Mouse (Mus musculus) limb, embryonic 14.5 days (tissue): ENCODE results near the gene Mbd3. TPM values are rescaled to one million over a fixed set of nuclear protein-coding genes. Genes with fewer than 3 reads are reported as not detected.

Experiments
- ATAC-seq: fragments of 200-750 bp; cut with Nextera tagmentation; 2 replicates; pipeline ENCODE4 v1.8.0; 2017; ENCODE audit warnings: low read depth, moderate number of reproducible peaks, moderate TSS enrichment; ENCODE audit not compliant: low FRiP score
- DNase-seq: peaks from one replicate; pipeline ENCODE4 v3.0.0-alpha.2; 2015; ENCODE audit warnings: low spot score
- H3K27ac ChIP-seq: fragments of 300-500 bp; sonication (generic); replicated peaks from 2 replicates; pipeline ENCODE4 v1.5.1; 2014; ENCODE audit warnings: low read depth, mild to moderate bottlenecking, low read length, moderate library complexity, mixed read lengths
- H3K27me3 ChIP-seq: fragments of 300-500 bp; sonication (generic); 2 replicates; pipeline ENCODE4 v1.6.1; 2014; ENCODE audit warnings: low read length, mixed read lengths; ENCODE audit not compliant: control insufficient read depth, insufficient read depth
- H3K36me3 ChIP-seq: fragments of 300-500 bp; sonication (generic); 2 replicates; pipeline ENCODE4 v1.6.1; 2014; ENCODE audit warnings: mild to moderate bottlenecking, low read length, moderate library complexity, mixed read lengths; ENCODE audit not compliant: control insufficient read depth, insufficient read depth
- H3K4me1 ChIP-seq: fragments of 300-500 bp; sonication (generic); 2 replicates; pipeline ENCODE4 v1.6.1; 2014; ENCODE audit warnings: antibody characterized with exemption, low read length, mixed read lengths; ENCODE audit not compliant: control insufficient read depth, insufficient read depth
- H3K4me2 ChIP-seq: fragments of 300-500 bp; sonication (generic); replicated peaks from 2 replicates; pipeline ENCODE4 v1.6.1; 2014; ENCODE audit warnings: low read depth, mild to moderate bottlenecking, low read length, moderate library complexity; ENCODE audit not compliant: severe bottlenecking
- H3K4me3 ChIP-seq: fragments of 300-500 bp; sonication (generic); replicated peaks from 2 replicates; pipeline ENCODE4 v1.5.1; 2014; ENCODE audit warnings: low read length
- H3K9ac ChIP-seq: fragments of 300-500 bp; sonication (generic); 2 replicates; pipeline ENCODE4 v1.6.1; 2014; ENCODE audit warnings: mild to moderate bottlenecking, low read depth, low read length, moderate library complexity; ENCODE audit not compliant: severe bottlenecking
- H3K9me3 ChIP-seq: fragments of 300-500 bp; sonication (generic); 2 replicates; pipeline ENCODE4 v1.6.1; 2016; ENCODE audit warnings: low read length; ENCODE audit not compliant: control insufficient read depth
- POLR2A ChIP-seq: fragments of 200-500 bp; IDR thresholded peaks from 2 replicates; pipeline ENCODE4 v1.8.0; 2012; ENCODE audit warnings: inconsistent platforms, mild to moderate bottlenecking, moderate library complexity, borderline replicate concordance; ENCODE audit not compliant: insufficient read depth, insufficient read length; ENCODE audit errors: extremely low read depth
- WGBS: fragments of 180-500 bp; shearing (Covaris S2); extraction: QIAGEN DNeasy Blood & Tissue Kit; methylation state at CpG from one replicate; pipeline ENCODE4 v1.1.7; 2014; 5-methylcytosine and 5-hydroxymethylcytosine counted together
- microRNA-seq: library from miRNA; unstranded; fragments of <30 nt; microRNA quantifications from one replicate; pipeline ENCODE4, GENCODE M21; 2016
- polyA plus RNA-seq, 2 experiments: library from polyadenylated mRNA; depleted of rRNA in 1 of 2; stranded (reverse) in 1 of 2; unstranded in 1 of 2; fragments of >200 nt; fragmentation: Nextera tagmentation in 1 of 2; extraction: Ambion mirVana in 1 of 2; gene quantifications; 2 replicates each; pipeline versions ENCODE4 v1.2.1 to v1.2.3; 2012 to 2014

The Mbd3 gene
- polyA plus RNA-seq, 2 experiments, result 196 to 267 TPM

DNA sequence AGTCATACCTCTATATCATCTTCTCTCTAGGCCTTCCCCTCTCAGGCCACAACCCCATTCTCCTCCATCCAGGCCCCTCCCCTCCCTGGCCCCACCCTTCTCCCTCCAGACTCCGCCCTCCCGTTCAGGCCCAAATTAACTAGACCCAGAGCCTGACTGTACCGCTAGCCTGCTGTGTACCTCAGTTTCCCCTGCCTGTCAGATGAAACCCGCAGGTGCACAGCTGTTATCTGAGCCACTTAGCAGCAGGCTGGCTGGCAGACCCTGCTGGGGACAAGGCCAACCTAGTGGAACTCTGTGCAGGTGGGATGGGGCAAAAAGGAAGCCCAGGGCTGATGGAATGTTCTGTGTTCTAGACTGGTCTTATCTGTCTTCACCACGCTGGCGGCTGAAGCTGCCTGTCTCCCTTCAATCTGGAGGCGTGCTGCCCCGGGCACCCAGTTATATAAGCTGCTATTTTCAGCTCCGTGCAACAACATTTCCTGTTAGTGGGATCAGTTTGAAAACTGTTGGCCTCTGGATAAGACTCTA is 55.2 kb downstream of the Mbd3 start:
- Histone ChIP-seq H3K9me3 (no peaks in the 10 kb centered on the region), H3K4me3 (no peak overlapping the region), H3K4me2 (no peak overlapping the region), H3K27ac (no peak overlapping the region), H3K9ac (no peak overlapping the region), H3K4me1 (peaks cover 26% of the 10 kb centered on the region), H3K36me3 (no peaks in the 10 kb centered on the region), H3K27me3 (peaks cover 90% of the 10 kb centered on the region)
- no peak for DNase-seq
- no peak for ATAC-seq
- TF ChIP-seq POLR2A, result no peak
- WGBS, result 43% methylated on average over 9 of the region's 9 CpGs

DNA sequence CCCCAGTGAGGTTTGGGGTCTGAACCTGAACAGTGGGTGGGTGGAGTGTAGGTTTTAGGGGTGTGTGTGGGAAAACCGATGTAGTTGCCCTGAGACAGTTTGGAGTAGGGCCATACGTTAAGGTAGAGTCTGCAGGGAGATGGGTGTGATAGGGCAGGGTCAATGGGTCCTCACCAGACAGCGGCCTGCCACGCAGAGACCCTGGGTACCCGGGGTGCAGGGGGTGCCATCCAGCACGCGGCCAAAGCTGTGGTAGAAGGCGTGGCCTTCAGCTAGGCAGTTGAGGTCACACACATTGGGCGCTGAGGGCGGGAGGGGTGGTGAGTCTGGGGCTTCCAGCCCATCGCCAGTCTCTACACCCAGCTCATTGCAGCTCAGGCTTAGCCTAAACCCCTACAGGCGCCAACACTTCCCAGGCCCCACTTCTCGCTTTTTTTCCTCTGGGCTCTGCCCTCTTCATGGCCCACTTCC is 55.9 kb downstream of the Mbd3 start:
- no peak for ATAC-seq
- Histone ChIP-seq H3K4me2 (peak overlapping the region; percentile 49), H3K36me3 (no peaks in the 10 kb centered on the region), H3K4me3 (peak overlapping the region; percentile 34), H3K4me1 (peaks cover 20% of the 10 kb centered on the region), H3K27me3 (peaks cover 82% of the 10 kb centered on the region), H3K9ac (0 out of 2 replicates have a peak overlapping the region, but pooled peaks have one; percentile 2), H3K27ac (no peak overlapping the region), H3K9me3 (no peaks in the 10 kb centered on the region)
- no peak for DNase-seq
- no peak for TF ChIP-seq POLR2A
- 20% methylated on average over 13 of the region's 13 CpGs for WGBS

GRCm38 (mm10) chr10:80342749-80343424 is 56.5 kb downstream of the Mbd3 start:
- no peak overlapping the region for H3K27ac ChIP-seq
- no peaks in the 10 kb centered on the region for H3K9me3 ChIP-seq
- peak overlapping the region; percentile 49 for H3K4me2 ChIP-seq
- no peak for TF ChIP-seq POLR2A
- peak overlapping the region; percentile 36; the same call in 1 of the 2 replicates for H3K9ac ChIP-seq
- H3K4me3 ChIP-seq, result peak overlapping the region; percentile 34
- WGBS, result under 1% methylated on average over 30 of the region's 33 CpGs
- H3K27me3 ChIP-seq, result peaks cover 77% of the 10 kb centered on the region
- ATAC-seq (peak; percentile 69), DNase-seq (peak; percentile 89)
- no peaks in the 10 kb centered on the region for H3K36me3 ChIP-seq
- H3K4me1 ChIP-seq, result peaks cover 16% of the 10 kb centered on the region

Small RNA genes within 50 kb of the gene (microRNA-seq; reads per million reads assigned to microRNA genes)
- gene Gm22721, result not detected

Other genes with a start within 250 kb of the Mbd3 start
- 286 and 289 TPM in 2 replicates for gene Cirbp, start 233.6 kb downstream of the Mbd3 start, polyA plus RNA-seq (2012; rRNA removed)
- gene Cirbp, start 233.6 kb downstream of the Mbd3 start, polyA plus RNA-seq (2014; fragmentation: Nextera tagmentation; extraction: Ambion mirVana), result 101 and 106 TPM in 2 replicates
- gene 1600002K03Rik, start 226.6 kb downstream of the Mbd3 start, polyA plus RNA-seq (2012; rRNA removed), result 10.9 and 15.5 TPM in 2 replicates
- 8.5 and 12.8 TPM in 2 replicates for gene 1600002K03Rik, start 226.6 kb downstream of the Mbd3 start, polyA plus RNA-seq (2014; fragmentation: Nextera tagmentation; extraction: Ambion mirVana)
- gene Efna2, start 220.1 kb downstream of the Mbd3 start, polyA plus RNA-seq (2012; rRNA removed), result 41.7 and 67.7 TPM in 2 replicates
- 31.5 and 38.6 TPM in 2 replicates for gene Efna2, start 220.1 kb downstream of the Mbd3 start, polyA plus RNA-seq (2014; fragmentation: Nextera tagmentation; extraction: Ambion mirVana)
- 91.5 and 93.4 TPM in 2 replicates for gene Mum1, start 173.1 kb downstream of the Mbd3 start, polyA plus RNA-seq (2012; rRNA removed)
- gene Mum1, start 173.1 kb downstream of the Mbd3 start, polyA plus RNA-seq (2014; fragmentation: Nextera tagmentation; extraction: Ambion mirVana), result 50.1 and 57.3 TPM in 2 replicates
- 338 and 449 TPM in 2 replicates for gene Ndufs7, start 150.4 kb downstream of the Mbd3 start, polyA plus RNA-seq (2012; rRNA removed)
- 349 and 366 TPM in 2 replicates for gene Ndufs7, start 150.4 kb downstream of the Mbd3 start, polyA plus RNA-seq (2014; fragmentation: Nextera tagmentation; extraction: Ambion mirVana)
- 74.1 and 80.5 TPM in 2 replicates for gene Gamt, start 138.5 kb downstream of the Mbd3 start, polyA plus RNA-seq (2012; rRNA removed)
- gene Gamt, start 138.5 kb downstream of the Mbd3 start, polyA plus RNA-seq (2014; fragmentation: Nextera tagmentation; extraction: Ambion mirVana), result 75.7 and 90.8 TPM in 2 replicates
- gene Dazap1, start 138.1 kb downstream of the Mbd3 start, polyA plus RNA-seq (2012; rRNA removed), result 243 and 272 TPM in 2 replicates
- gene Dazap1, start 138.1 kb downstream of the Mbd3 start, polyA plus RNA-seq (2014; fragmentation: Nextera tagmentation; extraction: Ambion mirVana), result 46.1 and 50.7 TPM in 2 replicates
- gene Rps15, start 107.1 kb downstream of the Mbd3 start, polyA plus RNA-seq (2012; rRNA removed), result 3,060 and 3,829 TPM in 2 replicates
- gene Rps15, start 107.1 kb downstream of the Mbd3 start, polyA plus RNA-seq (2014; fragmentation: Nextera tagmentation; extraction: Ambion mirVana), result 1,091 and 1,173 TPM in 2 replicates
- gene Apc2, start 103.6 kb downstream of the Mbd3 start, polyA plus RNA-seq (2012; rRNA removed), result 2.5 and 3.3 TPM in 2 replicates
- 1.5 and 1.8 TPM in 2 replicates for gene Apc2, start 103.6 kb downstream of the Mbd3 start, polyA plus RNA-seq (2014; fragmentation: Nextera tagmentation; extraction: Ambion mirVana)
- 45.1 and 46.7 TPM in 2 replicates for gene 2310011J03Rik, start 79.0 kb downstream of the Mbd3 start, polyA plus RNA-seq (2012; rRNA removed)
- 45.1 and 46.1 TPM in 2 replicates for gene 2310011J03Rik, start 79.0 kb downstream of the Mbd3 start, polyA plus RNA-seq (2014; fragmentation: Nextera tagmentation; extraction: Ambion mirVana)
- 7.8 and 10.7 TPM in 2 replicates for gene Pcsk4, start 70.1 kb downstream of the Mbd3 start, polyA plus RNA-seq (2012; rRNA removed)
- gene Pcsk4, start 70.1 kb downstream of the Mbd3 start, polyA plus RNA-seq (2014; fragmentation: Nextera tagmentation; extraction: Ambion mirVana), result 4.2 and 5.9 TPM in 2 replicates
- gene Reep6, start 69.6 kb downstream of the Mbd3 start, polyA plus RNA-seq (2012; rRNA removed), result 3.9 TPM in 2 replicates
- gene Reep6, start 69.6 kb downstream of the Mbd3 start, polyA plus RNA-seq (2014; fragmentation: Nextera tagmentation; extraction: Ambion mirVana), result 9.9 and 10.5 TPM in 2 replicates
- 16.5 and 21.9 TPM in 2 replicates for gene Adamtsl5, start 51.1 kb downstream of the Mbd3 start, polyA plus RNA-seq (2012; rRNA removed)
- gene Adamtsl5, start 51.1 kb downstream of the Mbd3 start, polyA plus RNA-seq (2014; fragmentation: Nextera tagmentation; extraction: Ambion mirVana), result 6.5 and 6.7 TPM in 2 replicates
- gene Plk5, start 43.1 kb downstream of the Mbd3 start, polyA plus RNA-seq (2012; rRNA removed), result 1.8 and 1.9 TPM in 2 replicates
- gene Plk5, start 43.1 kb downstream of the Mbd3 start, polyA plus RNA-seq (2014; fragmentation: Nextera tagmentation; extraction: Ambion mirVana), result 0.48 and 0.88 TPM in 2 replicates
- gene Mex3d, start 11.9 kb downstream of the Mbd3 start, polyA plus RNA-seq (2012; rRNA removed), result 44.0 and 60.0 TPM in 2 replicates
- 8.2 and 9.0 TPM in 2 replicates for gene Mex3d, start 11.9 kb downstream of the Mbd3 start, polyA plus RNA-seq (2014; fragmentation: Nextera tagmentation; extraction: Ambion mirVana)
- gene Uqcr11, start 7.3 kb upstream of the Mbd3 start, polyA plus RNA-seq (2012; rRNA removed), result 572 and 718 TPM in 2 replicates
- gene Uqcr11, start 7.3 kb upstream of the Mbd3 start, polyA plus RNA-seq (2014; fragmentation: Nextera tagmentation; extraction: Ambion mirVana), result 617 and 707 TPM in 2 replicates
- 191 and 260 TPM in 2 replicates for gene Tcf3, start 34.1 kb upstream of the Mbd3 start, polyA plus RNA-seq (2012; rRNA removed)
- 129 and 147 TPM in 2 replicates for gene Tcf3, start 34.1 kb upstream of the Mbd3 start, polyA plus RNA-seq (2014; fragmentation: Nextera tagmentation; extraction: Ambion mirVana)
- gene Onecut3, start 95.3 kb upstream of the Mbd3 start, polyA plus RNA-seq (2012; rRNA removed), result 0.01 TPM in 2 replicates
- gene Onecut3, start 95.3 kb upstream of the Mbd3 start, polyA plus RNA-seq (2014; fragmentation: Nextera tagmentation; extraction: Ambion mirVana), result not detected in 2 replicates
- 0.30 and 0.70 TPM in 2 replicates for gene Atp8b3, start 139.6 kb upstream of the Mbd3 start, polyA plus RNA-seq (2012; rRNA removed)
- 0.14 and 0.22 TPM in 2 replicates for gene Atp8b3, start 139.6 kb upstream of the Mbd3 start, polyA plus RNA-seq (2014; fragmentation: Nextera tagmentation; extraction: Ambion mirVana)
- gene Rexo1, start 162.0 kb upstream of the Mbd3 start, polyA plus RNA-seq (2012; rRNA removed), result 56.4 and 79.5 TPM in 2 replicates
- 27.9 and 32.4 TPM in 2 replicates for gene Rexo1, start 162.0 kb upstream of the Mbd3 start, polyA plus RNA-seq (2014; fragmentation: Nextera tagmentation; extraction: Ambion mirVana)
- gene Klf16, start 177.8 kb upstream of the Mbd3 start, polyA plus RNA-seq (2012; rRNA removed), result 18.9 and 26.9 TPM in 2 replicates
- 11.0 and 11.5 TPM in 2 replicates for gene Klf16, start 177.8 kb upstream of the Mbd3 start, polyA plus RNA-seq (2014; fragmentation: Nextera tagmentation; extraction: Ambion mirVana)
- gene Abhd17a, start 190.8 kb upstream of the Mbd3 start, polyA plus RNA-seq (2012; rRNA removed), result 116 and 173 TPM in 2 replicates
- 129 and 132 TPM in 2 replicates for gene Abhd17a, start 190.8 kb upstream of the Mbd3 start, polyA plus RNA-seq (2014; fragmentation: Nextera tagmentation; extraction: Ambion mirVana)
- 83.1 and 107 TPM in 2 replicates for gene Scamp4, start 203.3 kb upstream of the Mbd3 start, polyA plus RNA-seq (2012; rRNA removed)
- 91.4 and 104 TPM in 2 replicates for gene Scamp4, start 203.3 kb upstream of the Mbd3 start, polyA plus RNA-seq (2014; fragmentation: Nextera tagmentation; extraction: Ambion mirVana)
- 16.8 and 29.2 TPM in 2 replicates for gene Adat3, start 203.3 kb upstream of the Mbd3 start, polyA plus RNA-seq (2012; rRNA removed)
- 5.6 and 6.4 TPM in 2 replicates for gene Adat3, start 203.3 kb upstream of the Mbd3 start, polyA plus RNA-seq (2014; fragmentation: Nextera tagmentation; extraction: Ambion mirVana)
- gene Gm49322, start 206.5 kb upstream of the Mbd3 start, polyA plus RNA-seq (2012; rRNA removed), result 5.6 and 6.2 TPM in 2 replicates
- gene Gm49322, start 206.5 kb upstream of the Mbd3 start, polyA plus RNA-seq (2014; fragmentation: Nextera tagmentation; extraction: Ambion mirVana), result 2.2 and 2.8 TPM in 2 replicates
- gene Csnk1g2, start 223.3 kb upstream of the Mbd3 start, polyA plus RNA-seq (2012; rRNA removed), result 253 and 298 TPM in 2 replicates
- 110 and 125 TPM in 2 replicates for gene Csnk1g2, start 223.3 kb upstream of the Mbd3 start, polyA plus RNA-seq (2014; fragmentation: Nextera tagmentation; extraction: Ambion mirVana)